Comparison of ENCODE assay signal across 8 mouse cellular contexts in the genomic region with DNA sequence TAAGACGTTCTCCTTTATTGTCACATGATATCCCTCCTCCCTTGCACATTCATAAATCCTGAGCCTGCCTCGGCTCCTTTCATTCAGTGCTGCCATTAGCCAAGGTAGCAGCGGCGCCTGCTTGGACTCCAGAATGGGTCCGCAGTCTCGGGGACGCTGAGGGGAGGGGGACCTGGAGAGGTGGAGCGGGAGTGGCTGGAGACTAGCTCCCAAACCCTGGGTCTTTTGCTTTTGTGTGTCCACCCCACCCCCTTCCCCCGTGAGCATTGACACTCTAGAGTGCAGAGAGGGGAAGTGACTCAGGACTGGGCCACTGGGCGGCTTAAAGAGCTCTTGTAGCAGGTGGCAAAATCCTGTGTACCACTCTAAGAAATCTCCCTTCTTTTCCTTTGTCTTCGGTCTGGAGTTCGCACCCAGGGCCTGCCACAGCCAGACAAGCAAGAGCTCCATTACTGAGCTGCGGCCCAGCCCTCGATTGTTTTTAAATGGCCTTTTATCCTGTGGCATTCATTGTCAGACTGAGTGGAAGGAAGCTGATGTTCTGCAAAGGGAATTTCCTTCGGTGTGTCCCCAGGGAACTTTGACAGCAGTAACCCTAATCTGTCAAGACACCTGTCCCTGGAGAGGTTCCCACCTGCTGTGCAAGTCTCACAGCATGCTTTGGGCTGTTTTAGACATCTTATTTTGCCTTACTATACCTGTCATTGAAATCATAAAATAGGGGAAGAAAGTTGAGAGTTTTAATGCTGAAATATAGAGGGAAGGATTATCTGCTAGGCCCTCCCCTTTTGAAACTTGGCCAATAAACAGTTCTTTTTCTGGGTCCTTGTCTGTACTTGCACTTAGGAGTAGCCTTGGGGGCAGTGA. TPM values are rescaled to one million over a fixed set of nuclear protein-coding genes. Genes with fewer than 3 reads are reported as not detected.
A peak's percentile ranks its signal among the peaks of the same experiment; 100 is the strongest.
DNase-seq lines count a peak whose midpoint lies in the region; ATAC-seq and TF ChIP-seq lines count a peak whose summit lies in the region.

No protein-coding gene starts in this region.

- peak in 1 of 2 experiments; percentile 16; a peak in 3 of 4 replicates for TF ChIP-seq EP300 in MEL (IDR thresholded peaks at IDR 0.05; ENCODE audit: low read depth in 1 of 2, low read length in 2 of 2)

- peak; percentile 92 for DNase-seq in MEL (ENCODE audit: low read depth, low spot score)
- DNase-seq in embryonic facial prominence, embryonic 14.5 days (ENCODE audit: low spot score): peak; percentile 77
- peak; percentile 53 for DNase-seq in lung, postnatal 10 days
- DNase-seq in retina, embryonic 14.5 days (ENCODE audit: low spot score): peak; percentile 69
- no peak for DNase-seq in layer of hippocampus, adult 9-10 months (ENCODE audit: low spot score)

- peak overlapping the region; percentile 87 for H3K27ac ChIP-seq in MEL (ENCODE audit: control insufficient read depth, low read depth, low read length)
- peak overlapping the region; percentile 40 for H3K27ac ChIP-seq in bone marrow, adult 2 months (ENCODE audit: control insufficient read depth, insufficient read depth, low read depth, low read length, poor library complexity)
- peak overlapping the region; percentile 96 for H3K27ac ChIP-seq in embryonic facial prominence, embryonic 14.5 days (replicated peaks; ENCODE audit: low read depth, low read length)
- peak overlapping the region; percentile 25 for H3K27ac ChIP-seq in heart, embryonic 12.5 days (ENCODE audit: poor library complexity, severe bottlenecking)
- peak overlapping the region; percentile 97 for H3K27ac ChIP-seq in kidney, embryonic 14.5 days (ENCODE audit: low read depth, low read length)

- H3K79me2 ChIP-seq in MEL (ENCODE audit: control insufficient read depth, insufficient read depth, low read length, poor library complexity): peaks cover 66% of the 10 kb centered on the region

- peak overlapping the region; percentile 78 for H3K4me2 ChIP-seq in embryonic facial prominence, embryonic 14.5 days (ENCODE audit: low read depth, low read length)
- peak overlapping the region; percentile 78 for H3K4me2 ChIP-seq in heart, embryonic 12.5 days
- peak overlapping the region; percentile 52 for H3K4me2 ChIP-seq in kidney, embryonic 14.5 days (replicated peaks; ENCODE audit: low read depth, low read length)

- peak overlapping the region; percentile 92 for H3K9ac ChIP-seq in MEL (ENCODE audit: control insufficient read depth, low read depth, low read length, poor library complexity, severe bottlenecking)
- peak overlapping the region; percentile 96 for H3K9ac ChIP-seq in embryonic facial prominence, embryonic 14.5 days (ENCODE audit: low read depth, low read length)
- peak overlapping the region; percentile 90; the same call in 1 of the 2 replicates for H3K9ac ChIP-seq in heart, embryonic 12.5 days
- H3K9ac ChIP-seq in kidney, embryonic 14.5 days (ENCODE audit: low read depth, low read length): peak overlapping the region; percentile 93; the same call in 1 of the 2 replicates

- TF ChIP-seq CTCF in MEL (IDR thresholded peaks at IDR 0.05 in 2 of 3, conservative IDR thresholded peaks at IDR 0.05 in 1 of 3; ENCODE audit: control insufficient read depth in 1 of 3, insufficient read depth in 1 of 3, low read depth in 2 of 3, low read length in 3 of 3, poor library complexity in 1 of 3, severe bottlenecking in 1 of 3): no peak
- peak; percentile 29; the same call in 1 of the 2 replicates for TF ChIP-seq CTCF in bone marrow, adult 2 months (IDR thresholded peaks at IDR 0.05; ENCODE audit: control insufficient read depth, insufficient read depth, low read length)

- H3K4me1 ChIP-seq in MEL (ENCODE audit: control insufficient read depth in 1 of 2, insufficient read depth in 2 of 2, low read length in 2 of 2): peaks cover 26 to 37% of the 10 kb centered on the region in 2 experiments
- peaks cover 4% of the 10 kb centered on the region for H3K4me1 ChIP-seq in bone marrow, adult 2 months (ENCODE audit: control insufficient read depth, insufficient read depth, low read length)
- H3K4me1 ChIP-seq in embryonic facial prominence, embryonic 14.5 days (ENCODE audit: control insufficient read depth, insufficient read depth, low read length): peaks cover 14% of the 10 kb centered on the region
- peaks cover 28% of the 10 kb centered on the region for H3K4me1 ChIP-seq in heart, embryonic 12.5 days (replicated peaks)
- H3K4me1 ChIP-seq in kidney, embryonic 14.5 days (ENCODE audit: control insufficient read depth, insufficient read depth, low read length): peaks cover 19% of the 10 kb centered on the region

- under 1% methylated on average over 15 of the region's 15 CpGs for WGBS in bone marrow, adult 2 months
- WGBS in embryonic facial prominence, embryonic 14.5 days: 8% methylated on average over 15 of the region's 15 CpGs
- WGBS in heart, embryonic 12.5 days: 9% methylated on average over 15 of the region's 15 CpGs
- WGBS in kidney, embryonic 14.5 days: 4% methylated on average over 15 of the region's 15 CpGs

- peak overlapping the region; percentile 84 to 96 for H3K4me3 ChIP-seq in MEL (ENCODE audit: control insufficient read depth in 1 of 2, insufficient read depth in 1 of 2, low read depth in 2 of 2, low read length in 2 of 2)
- peak overlapping the region; percentile 79 for H3K4me3 ChIP-seq in bone marrow, adult 2 months (replicated peaks; ENCODE audit: control insufficient read depth, low read depth, low read length)
- H3K4me3 ChIP-seq in embryonic facial prominence, embryonic 14.5 days (ENCODE audit: low read depth, low read length): peak overlapping the region; percentile 92
- H3K4me3 ChIP-seq in heart, embryonic 12.5 days: peak overlapping the region; percentile 90
- H3K4me3 ChIP-seq in kidney, embryonic 14.5 days (ENCODE audit: low read length): peak overlapping the region; percentile 95

- no peak for TF ChIP-seq POLR2A in MEL (IDR thresholded peaks at IDR 0.05; ENCODE audit: control insufficient read depth in 1 of 2, insufficient read depth in 1 of 2, low read depth in 1 of 2, low read length in 2 of 2, poor library complexity in 1 of 2)
- TF ChIP-seq POLR2A in bone marrow, adult 2 months (IDR thresholded peaks at IDR 0.05; ENCODE audit: borderline replicate concordance, control insufficient read depth, low read depth, low read length): no peak

- H3K27me3 ChIP-seq in MEL (ENCODE audit: control insufficient read depth in 1 of 2, insufficient read depth in 2 of 2, low read length in 2 of 2): no peaks in the 10 kb centered on the region
- H3K27me3 ChIP-seq in embryonic facial prominence, embryonic 14.5 days (replicated peaks; ENCODE audit: control insufficient read depth, insufficient read depth, low read length): no peaks in the 10 kb centered on the region
- no peaks in the 10 kb centered on the region for H3K27me3 ChIP-seq in heart, embryonic 12.5 days (replicated peaks)
- no peaks in the 10 kb centered on the region for H3K27me3 ChIP-seq in kidney, embryonic 14.5 days (ENCODE audit: control insufficient read depth, insufficient read depth, low read length)

- no peaks in the 10 kb centered on the region for H3K9me3 ChIP-seq in MEL (replicated peaks; ENCODE audit: insufficient read depth, low read length)
- H3K9me3 ChIP-seq in embryonic facial prominence, embryonic 14.5 days (ENCODE audit: control insufficient read depth, low read length): no peaks in the 10 kb centered on the region
- H3K9me3 ChIP-seq in heart, embryonic 12.5 days (replicated peaks): no peaks in the 10 kb centered on the region
- H3K9me3 ChIP-seq in kidney, embryonic 14.5 days (ENCODE audit: control insufficient read depth, low read length): no peaks in the 10 kb centered on the region

- no peak for TF ChIP-seq RAD21 in MEL (IDR thresholded peaks at IDR 0.05; ENCODE audit: low read depth, low read length)

- H3K36me3 ChIP-seq in MEL (ENCODE audit: control insufficient read depth in 1 of 2, insufficient read depth in 2 of 2, low read length in 2 of 2): peaks cover 3 to 45% of the 10 kb centered on the region in 2 experiments; a peak in 3 of 4 replicates
- no peaks in the 10 kb centered on the region for H3K36me3 ChIP-seq in embryonic facial prominence, embryonic 14.5 days (ENCODE audit: control insufficient read depth, insufficient read depth, low read length)
- no peaks in the 10 kb centered on the region for H3K36me3 ChIP-seq in heart, embryonic 12.5 days
- H3K36me3 ChIP-seq in kidney, embryonic 14.5 days (ENCODE audit: control insufficient read depth, insufficient read depth, low read length): no peaks in the 10 kb centered on the region

- peak; percentile 13 for ATAC-seq in embryonic facial prominence, embryonic 14.5 days (ENCODE audit: low read depth)
- ATAC-seq in heart, embryonic 12.5 days (ENCODE audit: insufficient number of reproducible peaks, low FRiP score): peak; percentile 19
- ATAC-seq in kidney, embryonic 14.5 days (ENCODE audit: low FRiP score, low TSS enrichment): peak; percentile 25

TF ChIP-seq in MEL, 35 proteins besides CTCF, POLR2A, EP300 and RAD21 (continues in another document):
- TF ChIP-seq GATA1 (IDR thresholded peaks at IDR 0.05; ENCODE audit: low read depth, low read length): 0 out of 2 replicates have a peak, but pooled peaks have one; percentile 36
- peak; percentile 32 for TF ChIP-seq SIN3A (IDR thresholded peaks at IDR 0.05; ENCODE audit: low read length)
- no peak for TF ChIP-seq ZNF384 (IDR thresholded peaks at IDR 0.05; ENCODE audit: low read depth, low read length)
- peak; percentile 18; the same call in 1 of the 2 replicates for TF ChIP-seq TAL1 (IDR thresholded peaks at IDR 0.05; ENCODE audit: low read length)
- peak; percentile 14; the same call in 1 of the 2 replicates for TF ChIP-seq RCOR1 (IDR thresholded peaks at IDR 0.05; ENCODE audit: low read depth, low read length)
- TF ChIP-seq BHLHE40 (IDR thresholded peaks at IDR 0.05; ENCODE audit: borderline replicate concordance, low read depth, low read length): 0 out of 2 replicates have a peak, but pooled peaks have one; percentile 34
- TF ChIP-seq ELF1 (IDR thresholded peaks at IDR 0.05; ENCODE audit: low read depth, low read length): no peak
- TF ChIP-seq E2F4 (IDR thresholded peaks at IDR 0.05; ENCODE audit: borderline replicate concordance, low read depth, low read length): 0 out of 2 replicates have a peak, but pooled peaks have one; percentile 18
- 0 out of 2 replicates have a peak, but pooled peaks have one; percentile 27 for TF ChIP-seq ZMIZ1 (IDR thresholded peaks at IDR 0.05; ENCODE audit: low read depth, low read length)
- TF ChIP-seq POLR2AphosphoS2 (IDR thresholded peaks at IDR 0.05; ENCODE audit: low read length): no peak

RNA-seq across cellular contexts. Expression of a gene that starts 2.0 kb away (rescaled TPM):
- total RNA-seq in MEL (2012; rRNA removed): 7.8 and 10.8 TPM in 2 replicates
- polyA plus RNA-seq in MEL (2012; ENCODE audit: insufficient read depth in 1 of 2, insufficient read length in 2 of 2, low read depth in 1 of 2, low replicate concordance in 2 of 2, missing spikeins in 1 of 2): 10 to 100 TPM; 25.9 to 76.0 TPM
- polyA plus RNA-seq in bone marrow, adult 2 months (2011; ENCODE audit: insufficient read depth, insufficient read length, low replicate concordance, missing spikeins): 3.5 and 7.1 TPM in 2 replicates
- 7.7 and 8.7 TPM in 2 replicates for polyA plus RNA-seq in embryonic facial prominence, embryonic 14.5 days (2014; fragmentation: Nextera tagmentation; extraction: Ambion mirVana)
- polyA plus RNA-seq in heart, embryonic 12.5 days (2016; fragmentation: Nextera tagmentation; extraction: Ambion mirVana): 5.2 and 5.5 TPM in 2 replicates
- 9.8 and 12.3 TPM in 2 replicates for polyA plus RNA-seq in kidney, embryonic 14.5 days (2014; fragmentation: Nextera tagmentation; extraction: Ambion mirVana)

Comparison
In these comparisons a context has a peak if more than half of its experiments do, and no peak if none do; other contexts are left out.
1. H3K27ac ChIP-seq: peak in every context shown above with its lines; median percentile 97 in kidney, embryonic 14.5 days; 96 in embryonic facial prominence, embryonic 14.5 days; 87 in MEL; 40 in bone marrow, adult 2 months; 25 in heart, embryonic 12.5 days.